Mouse (Mus musculus): Measurements from ENCODE around the gene Arhgap6. TPM values are rescaled to one million over a fixed set of nuclear protein-coding genes. Genes with fewer than 3 reads are reported as not detected.
A peak's percentile ranks its signal among the peaks of the same experiment; 100 is the strongest.
"Not testable (repeated sequence)": the region's sequence is repeated elsewhere in the genome, so short reads cannot be mapped to it uniquely, and the experiment has no call there.

Gene Arhgap6
- polyA plus RNA-seq, 1 experiment from 2014 or later: 2.7 TPM

- 0 out of 2 replicates have a peak, but pooled peaks cover 4% of the 10 kb centered on the region for H3K27me3 ChIP-seq
- H3K9ac ChIP-seq: no peak overlapping the region
- no peak overlapping the region for H3K4me2 ChIP-seq (replicated peaks)
- no peaks in the 10 kb centered on the region for H3K36me3 ChIP-seq
- no peaks in the 10 kb centered on the region for H3K9me3 ChIP-seq
- ATAC-seq (ENCODE audit: insufficient number of reproducible peaks, insufficient read depth, low FRiP score, low TSS enrichment): no peak
- no peak overlapping the region for H3K27ac ChIP-seq
- H3K4me1 ChIP-seq: no peaks in the 10 kb centered on the region
- no peak overlapping the region for H3K4me3 ChIP-seq
Observed at GRCm38 (mm10) chrX:169256741-169257140, 461.8 kb downstream of the Arhgap6 start.

GRCm38 (mm10) chrX:169261034-169261433, 466.1 kb downstream of the Arhgap6 start:
- Histone ChIP-seq H3K36me3 (no peaks in the 10 kb centered on the region), H3K4me2 (replicated peaks) (no peak overlapping the region), H3K27ac (no peak overlapping the region), H3K4me1 (no peaks in the 10 kb centered on the region), H3K4me3 (no peak overlapping the region), H3K9me3 (no peaks in the 10 kb centered on the region), H3K27me3 (0 out of 2 replicates have a peak, but pooled peaks cover 7% of the 10 kb centered on the region), H3K9ac (no peak overlapping the region)
- ATAC-seq (ENCODE audit: insufficient number of reproducible peaks, insufficient read depth, low FRiP score, low TSS enrichment): no peak
- WGBS: 81% methylated on average over 3 of the region's 3 CpGs

GRCm38 (mm10) chrX:169262212-169262611, 467.3 kb downstream of the Arhgap6 start:
- H3K27ac ChIP-seq: no peak overlapping the region
- no peaks in the 10 kb centered on the region for H3K4me1 ChIP-seq
- no peaks in the 10 kb centered on the region for H3K9me3 ChIP-seq
- H3K4me3 ChIP-seq: no peak overlapping the region
- H3K27me3 ChIP-seq: 0 out of 2 replicates have a peak, but pooled peaks cover 7% of the 10 kb centered on the region
- H3K4me2 ChIP-seq (replicated peaks): no peak overlapping the region
- H3K9ac ChIP-seq: no peak overlapping the region
- H3K36me3 ChIP-seq: no peaks in the 10 kb centered on the region
- ATAC-seq (ENCODE audit: insufficient number of reproducible peaks, insufficient read depth, low FRiP score, low TSS enrichment): no peak
- 45% methylated on average over 2 of the region's 2 CpGs for WGBS

GRCm38 (mm10) chrX:169263433-169264172, 468.7 kb downstream of the Arhgap6 start:
- no peak for ATAC-seq (ENCODE audit: insufficient number of reproducible peaks, insufficient read depth, low FRiP score, low TSS enrichment)
- 68% methylated on average over 8 of the region's 8 CpGs for WGBS
- no peak overlapping the region for H3K27ac ChIP-seq
- no peaks in the 10 kb centered on the region for H3K36me3 ChIP-seq
- no peaks in the 10 kb centered on the region for H3K4me1 ChIP-seq
- no peak overlapping the region for H3K4me2 ChIP-seq (replicated peaks)
- H3K4me3 ChIP-seq: no peak overlapping the region
- 0 out of 2 replicates have a peak, but pooled peaks cover 2% of the 10 kb centered on the region for H3K27me3 ChIP-seq
- no peaks in the 10 kb centered on the region for H3K9me3 ChIP-seq
- H3K9ac ChIP-seq: no peak overlapping the region

GRCm38 (mm10) chrX:169299579-169299978, 504.7 kb downstream of the Arhgap6 start:
- Histone ChIP-seq H3K4me3 (no peak overlapping the region), H3K4me1 (no peaks in the 10 kb centered on the region), H3K27me3 (no peaks in the 10 kb centered on the region; the same call in 1 of the 2 replicates), H3K36me3 (no peaks in the 10 kb centered on the region), H3K4me2 (replicated peaks) (no peak overlapping the region), H3K9ac (no peak overlapping the region), H3K9me3 (no peaks in the 10 kb centered on the region), H3K27ac (no peak overlapping the region)
- no peak for ATAC-seq (ENCODE audit: insufficient number of reproducible peaks, insufficient read depth, low FRiP score, low TSS enrichment)
- 75% methylated on average over 4 of the region's 4 CpGs for WGBS

- H3K4me3 ChIP-seq: no peak overlapping the region
- H3K27me3 ChIP-seq: no peaks in the 10 kb centered on the region; the same call in 1 of the 2 replicates
- H3K9ac ChIP-seq: no peak overlapping the region
- H3K4me2 ChIP-seq (replicated peaks): no peak overlapping the region
- 64% methylated on average over 26 of the region's 26 CpGs for WGBS
- H3K4me1 ChIP-seq: no peaks in the 10 kb centered on the region
- H3K36me3 ChIP-seq: no peaks in the 10 kb centered on the region
- H3K9me3 ChIP-seq: no peaks in the 10 kb centered on the region
- no peak for ATAC-seq (ENCODE audit: insufficient number of reproducible peaks, insufficient read depth, low FRiP score, low TSS enrichment)
- H3K27ac ChIP-seq: no peak overlapping the region
Observed at GRCm38 (mm10) chrX:169302271-169303045, 507.6 kb downstream of the Arhgap6 start.

- no peak overlapping the region for H3K27ac ChIP-seq
- no peak overlapping the region for H3K9ac ChIP-seq
- H3K4me1 ChIP-seq: no peaks in the 10 kb centered on the region
- H3K9me3 ChIP-seq: no peaks in the 10 kb centered on the region
- no peaks in the 10 kb centered on the region; the same call in 1 of the 2 replicates for H3K27me3 ChIP-seq
- no peak overlapping the region for H3K4me3 ChIP-seq
- no peaks in the 10 kb centered on the region for H3K36me3 ChIP-seq
- ATAC-seq (ENCODE audit: insufficient number of reproducible peaks, insufficient read depth, low FRiP score, low TSS enrichment): no peak
- no peak overlapping the region for H3K4me2 ChIP-seq (replicated peaks)
- 45% methylated on average over 3 of the region's 3 CpGs for WGBS
Observed at GRCm38 (mm10) chrX:169303945-169304344, 509.0 kb downstream of the Arhgap6 start.

- Histone ChIP-seq H3K9me3 (no peaks in the 10 kb centered on the region), H3K4me1 (no peaks in the 10 kb centered on the region), H3K27ac (no peak overlapping the region), H3K27me3 (no peaks in the 10 kb centered on the region), H3K36me3 (no peaks in the 10 kb centered on the region), H3K9ac (no peak overlapping the region), H3K4me2 (replicated peaks) (no peak overlapping the region), H3K4me3 (no peak overlapping the region)
- no peak for ATAC-seq (ENCODE audit: insufficient number of reproducible peaks, insufficient read depth, low FRiP score, low TSS enrichment)
- 88% methylated on average over 3 of the region's 3 CpGs for WGBS
Observed at GRCm38 (mm10) chrX:169308559-169308958, 513.7 kb downstream of the Arhgap6 start.

GRCm38 (mm10) chrX:169319066-169319760, 524.3 kb downstream of the Arhgap6 start:
- WGBS: 60% methylated on average over 12 of the region's 12 CpGs
- H3K4me3 ChIP-seq: peak overlapping the region; percentile 55
- H3K4me1 ChIP-seq: no peaks in the 10 kb centered on the region
- H3K36me3 ChIP-seq: no peaks in the 10 kb centered on the region
- no peaks in the 10 kb centered on the region for H3K9me3 ChIP-seq
- no peak for ATAC-seq (ENCODE audit: insufficient number of reproducible peaks, insufficient read depth, low FRiP score, low TSS enrichment)
- no peak overlapping the region for H3K27ac ChIP-seq
- peak overlapping the region; percentile 49 for H3K4me2 ChIP-seq (replicated peaks)
- no peaks in the 10 kb centered on the region for H3K27me3 ChIP-seq
- peak overlapping the region; percentile 60 for H3K9ac ChIP-seq

- Histone ChIP-seq H3K4me1 (no peaks in the 10 kb centered on the region), H3K9me3 (no peaks in the 10 kb centered on the region), H3K27me3 (no peaks in the 10 kb centered on the region), H3K36me3 (no peaks in the 10 kb centered on the region), H3K9ac (peak within 1 kb of the TSS; percentile 60), H3K4me3 (peak within 1 kb of the TSS; percentile 55), H3K27ac (peak within 1 kb of the TSS; percentile 73), H3K4me2 (replicated peaks) (peak within 1 kb of the TSS; percentile 49)
- 24% methylated on average over 94 of the region's 97 CpGs for WGBS
- ATAC-seq (ENCODE audit: insufficient number of reproducible peaks, insufficient read depth, low FRiP score, low TSS enrichment): peak; percentile 99
Observed at GRCm38 (mm10) chrX:169319945-169320667, 525.2 kb downstream of the Arhgap6 start, which contains the start of gene Hccs. TSS of gene Hccs (minus strand) at chrX:169320372.

GRCm38 (mm10) chrX:169320668-169321005, 525.7 kb downstream of the Arhgap6 start:
- ATAC-seq (ENCODE audit: insufficient number of reproducible peaks, insufficient read depth, low FRiP score, low TSS enrichment); H3K27me3 ChIP-seq; H3K9ac ChIP-seq; H3K9me3 ChIP-seq; H3K4me1 ChIP-seq; H3K36me3 ChIP-seq; H3K27ac ChIP-seq: not testable (repeated sequence)
- H3K4me2 ChIP-seq (replicated peaks): peak overlapping the region; percentile 31
- peak overlapping the region; percentile 55 for H3K4me3 ChIP-seq
- 34% methylated on average over 15 of the region's 15 CpGs for WGBS

All from embryonic facial prominence, embryonic 12.5 days (tissue).